Mouse (Mus musculus): ENCODE data around the gene Krtap28-13.

DNA sequence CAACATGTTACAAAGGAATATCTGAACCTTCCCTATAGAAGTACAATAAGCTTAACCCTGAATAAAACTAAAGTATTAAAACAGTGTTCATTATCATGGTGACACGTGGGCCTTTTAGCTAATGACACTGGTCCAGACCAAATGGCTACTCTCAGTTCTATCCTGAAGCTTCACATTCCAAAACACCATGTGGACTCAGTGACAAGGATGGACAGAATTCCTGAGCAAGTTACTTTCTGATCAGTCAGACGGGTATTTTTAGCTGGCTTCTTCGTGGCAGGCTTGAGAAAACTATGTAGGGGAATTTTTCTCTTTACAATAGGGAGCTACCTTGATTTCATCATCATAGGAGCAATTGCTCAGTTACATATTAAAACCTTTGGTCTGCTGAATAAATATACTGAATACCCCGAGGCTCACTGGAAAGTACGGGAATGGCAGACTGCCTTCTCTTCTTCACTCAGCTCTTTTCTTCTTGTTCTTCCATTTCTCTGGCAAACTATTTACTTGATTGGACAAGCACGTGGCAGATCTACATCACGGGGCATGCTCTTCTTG, 38.9 kb downstream of the Krtap28-13 start:
- TF ChIP-seq CTCF (IDR thresholded peaks at IDR 0.05; ENCODE audit: control insufficient read depth, insufficient read depth, low read length) (no peak), POLR2A (IDR thresholded peaks at IDR 0.05; ENCODE audit: borderline replicate concordance, control insufficient read depth, low read depth, low read length) (no peak)
